Mouse (Mus musculus) c-Kit-positive CD71-positive TER-119-positive erythroid progenitor cells, embryonic 14.5 days (primary cell): ENCODE data around the gene Gm3298.
"Not testable (repeated sequence)": the region's sequence is repeated elsewhere in the genome, so short reads cannot be mapped to it uniquely, and the experiment has no call there.

Experiments
- DNase-seq: peaks from one replicate; pipeline ENCODE4 v3.0.0-alpha.2; 2013; ENCODE audit warnings: low spot score

Gm3298 gene

DNA sequence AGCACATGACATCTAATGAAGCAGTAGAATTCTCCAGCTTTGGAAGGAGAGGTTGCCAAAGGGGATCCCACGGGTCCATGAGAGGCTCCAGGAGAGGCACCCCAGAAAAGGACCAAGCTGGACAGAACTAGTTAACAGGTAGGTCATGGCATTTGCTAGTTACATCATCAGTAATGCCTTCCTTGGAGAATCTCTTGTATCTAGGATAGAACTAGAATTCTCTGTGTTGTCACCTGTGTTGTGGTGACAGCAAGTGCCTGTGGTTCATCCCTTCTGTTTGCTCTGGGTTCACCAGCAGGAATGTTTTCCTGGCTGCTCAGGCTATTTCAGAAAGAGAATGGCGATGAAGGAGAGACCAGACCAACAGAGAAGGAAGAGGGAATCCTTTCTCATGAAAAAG lies at the start of gene Gm3298:
Gene Gm3298, plus strand, starts transcription at position 301 of the 400 bp plus-strand sequence.
- DNase-seq = not testable (repeated sequence)

DNA sequence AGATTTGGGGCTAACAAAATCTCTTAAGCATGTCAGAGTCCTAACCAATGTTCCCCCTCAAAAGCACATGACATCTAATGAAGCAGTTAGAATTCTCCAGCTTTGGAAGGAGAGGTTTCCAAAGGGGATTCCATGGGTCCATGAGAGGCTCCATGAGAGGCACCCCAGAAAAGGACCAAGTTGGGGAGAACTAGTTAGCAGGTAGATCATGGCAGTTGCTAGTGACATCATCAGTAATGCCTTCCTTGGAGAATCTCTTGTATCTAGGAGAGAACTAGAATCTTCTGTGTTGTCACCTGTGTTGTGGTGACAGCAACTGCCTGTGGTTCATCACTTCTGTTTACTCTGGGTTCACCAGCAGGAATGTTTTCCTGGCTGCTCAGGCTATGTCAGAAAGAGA lies 32.1 kb upstream of the Gm3298 start, which contains the start of gene Gm8297:
Gene Gm8297, plus strand, starts transcription at position 301 of the 400 bp plus-strand sequence.
- DNase-seq = not testable (repeated sequence)

GRCm38 (mm10) chr14:5050329-5050728 lies 34.6 kb downstream of the Gm3298 start, which contains the start of gene 4930555G01Rik:
Gene 4930555G01Rik, plus strand, starts transcription at chr14:5050629.
- not testable (repeated sequence) for DNase-seq
